Mouse (Mus musculus) kidney, adult 9 months (tissue): Measurements from ENCODE around the gene Clec16a.
A peak's percentile ranks its signal among the peaks of the same experiment; 100 is the strongest.

ENCODE experiments used
- DNase-seq: peaks from one replicate; pipeline ENCODE4 v3.0.0; 2022

Clec16a gene

DNA sequence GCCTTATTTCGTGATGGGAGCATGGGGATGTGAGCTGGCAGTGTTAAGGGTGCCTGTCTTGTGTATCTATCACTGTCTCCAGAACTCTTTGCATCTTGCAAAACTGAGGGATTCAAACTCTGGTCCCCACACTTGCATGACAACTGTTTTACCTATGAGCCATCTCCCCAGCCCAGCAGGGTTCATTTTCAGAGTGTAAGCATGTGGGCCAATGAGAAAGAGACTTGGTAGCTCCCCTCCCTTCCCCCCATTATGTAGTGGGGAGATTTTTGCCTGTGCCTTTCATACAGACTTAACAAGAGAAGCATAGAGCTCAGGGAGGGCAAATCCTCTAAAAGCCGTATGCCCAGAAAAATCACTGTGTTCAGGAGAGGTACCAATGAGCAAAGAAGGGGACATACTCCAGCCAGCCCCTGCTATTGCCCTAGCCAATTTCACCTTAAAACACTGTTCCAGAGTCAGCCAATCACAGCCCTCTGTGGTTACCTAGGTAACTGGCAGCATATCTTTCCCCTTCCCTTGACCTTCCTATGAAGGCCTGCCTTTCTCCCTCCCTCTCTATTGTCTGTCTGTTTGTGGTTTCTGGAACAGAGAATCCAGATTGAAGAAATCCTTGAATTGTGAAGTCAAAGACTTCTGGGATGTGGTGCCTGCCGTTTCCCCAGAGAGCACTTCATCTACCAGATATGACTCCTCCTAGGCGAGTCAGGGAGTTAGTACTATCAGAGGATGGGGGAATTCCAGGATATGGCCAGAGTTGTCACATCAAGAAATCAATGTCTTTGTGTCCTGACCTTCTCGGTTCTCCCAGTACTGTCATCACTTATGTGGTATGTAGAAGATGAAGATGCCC is 55.0 kb downstream of the Clec16a start:
- no peak for DNase-seq

DNA sequence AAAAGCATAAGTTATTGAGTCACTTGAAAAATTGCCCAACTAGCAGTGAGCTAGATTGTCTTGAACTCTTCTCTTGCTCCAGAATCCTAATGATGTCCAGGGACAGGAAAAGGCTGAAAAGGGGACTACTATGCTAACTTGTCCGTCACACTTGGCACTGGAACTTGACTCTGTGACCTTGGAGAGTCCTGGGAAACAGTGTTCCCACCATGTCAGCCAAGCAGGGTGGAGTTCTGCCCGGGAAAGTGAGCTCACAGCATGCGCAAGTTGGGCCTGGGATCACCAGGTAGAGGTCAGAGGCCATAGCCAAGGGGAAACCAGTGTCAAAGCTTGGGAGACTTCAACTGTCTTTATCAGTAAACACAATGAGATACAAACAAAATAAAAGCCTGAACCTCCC is 62.7 kb downstream of the Clec16a start:
- DNase-seq, result no peak

DNA sequence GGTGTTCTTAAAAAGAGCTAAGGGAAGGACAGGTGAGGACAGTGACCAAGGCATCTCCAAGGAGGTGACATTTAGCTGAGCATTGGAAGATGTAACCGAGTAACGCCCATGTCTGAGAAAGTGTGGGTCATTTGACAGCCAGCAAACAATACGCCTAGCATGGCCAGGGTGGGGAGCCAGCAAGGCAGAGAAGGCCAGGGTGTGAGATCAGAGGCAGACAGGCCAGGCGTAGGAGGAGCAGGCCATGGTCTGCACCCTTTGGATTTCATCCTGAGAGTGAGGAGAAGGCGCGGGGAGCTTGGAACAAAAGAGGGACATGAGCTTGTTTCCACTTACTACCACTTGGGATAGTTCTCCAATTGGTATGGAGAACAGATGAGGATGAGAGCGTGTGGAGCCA is 64.8 kb downstream of the Clec16a start:
- DNase-seq, result no peak

DNA sequence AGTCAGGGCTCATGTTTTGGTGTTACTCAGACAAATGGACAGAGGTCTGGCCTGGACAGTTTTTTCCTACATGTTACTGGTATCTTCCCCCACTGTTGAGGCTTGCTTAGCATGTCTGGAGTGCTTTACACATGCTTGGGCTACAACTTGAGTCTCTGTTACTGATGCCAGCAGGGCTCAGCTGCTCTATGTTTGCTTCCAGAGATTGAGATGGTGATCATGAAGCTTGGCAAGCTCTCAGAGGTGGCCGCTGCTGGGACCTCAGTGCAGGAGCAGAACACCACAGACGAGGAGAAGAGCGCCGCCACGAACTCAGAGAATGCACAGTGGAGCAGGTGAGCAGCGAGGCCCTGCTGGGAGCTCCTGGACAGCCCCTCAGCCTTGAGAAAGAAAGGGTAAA is 65.7 kb downstream of the Clec16a start:
- no peak for DNase-seq

DNA sequence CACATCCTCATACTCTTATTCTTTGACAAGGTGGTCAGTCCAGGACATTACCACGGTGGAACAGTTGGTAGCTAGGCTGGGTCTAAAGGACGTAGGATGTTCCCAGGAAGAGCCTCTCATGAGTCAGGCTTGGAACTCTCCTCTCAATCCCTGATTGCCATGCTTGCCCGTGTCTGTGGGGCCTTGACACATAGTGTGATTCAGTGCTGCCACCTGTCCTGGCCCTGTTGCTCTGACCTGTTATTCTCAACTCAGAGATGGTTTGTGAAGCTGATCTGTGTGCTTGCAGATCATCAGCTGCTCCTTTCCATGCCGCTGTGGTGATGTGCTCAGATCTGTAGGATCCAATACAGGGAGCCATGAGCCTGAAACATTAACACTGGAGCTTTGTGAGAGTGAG is 66.2 kb downstream of the Clec16a start:
- no peak for DNase-seq

- peak; percentile 53 for DNase-seq
These were observed 68.9 kb downstream of the Clec16a start for GRCm38 (mm10) chr16:10613996-10614395.

DNA sequence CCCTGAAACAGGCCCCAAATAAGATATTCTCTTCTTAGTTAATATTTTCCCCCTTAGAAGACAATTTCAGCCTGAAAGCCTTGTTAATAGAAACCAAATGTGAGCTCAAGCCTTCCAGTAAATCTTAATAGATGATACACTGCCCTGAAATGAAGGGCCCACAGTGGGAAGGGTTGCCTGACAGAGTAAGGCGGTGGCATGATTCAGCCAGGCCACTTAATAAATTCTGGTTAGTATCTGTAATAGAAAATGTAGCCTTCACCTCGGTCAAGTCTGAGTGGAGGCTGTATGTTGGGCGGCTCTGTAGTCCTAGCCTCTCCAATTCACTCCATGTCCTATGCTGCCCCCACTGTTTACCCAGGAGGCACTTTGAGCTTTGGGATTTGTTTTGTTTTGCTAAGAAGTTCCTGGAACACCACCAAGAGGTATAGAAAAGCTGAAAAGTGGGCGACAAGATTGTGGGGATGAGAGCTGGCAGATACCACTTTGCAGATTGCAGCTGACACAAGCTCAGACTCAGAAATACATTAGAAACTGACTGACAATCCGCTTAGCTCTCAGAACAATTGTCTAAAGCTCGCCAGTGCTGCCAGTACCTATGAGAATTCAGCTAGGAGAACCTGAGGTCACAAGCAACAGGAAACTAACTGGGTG is 75.9 kb downstream of the Clec16a start:
- DNase-seq, result no peak

DNA sequence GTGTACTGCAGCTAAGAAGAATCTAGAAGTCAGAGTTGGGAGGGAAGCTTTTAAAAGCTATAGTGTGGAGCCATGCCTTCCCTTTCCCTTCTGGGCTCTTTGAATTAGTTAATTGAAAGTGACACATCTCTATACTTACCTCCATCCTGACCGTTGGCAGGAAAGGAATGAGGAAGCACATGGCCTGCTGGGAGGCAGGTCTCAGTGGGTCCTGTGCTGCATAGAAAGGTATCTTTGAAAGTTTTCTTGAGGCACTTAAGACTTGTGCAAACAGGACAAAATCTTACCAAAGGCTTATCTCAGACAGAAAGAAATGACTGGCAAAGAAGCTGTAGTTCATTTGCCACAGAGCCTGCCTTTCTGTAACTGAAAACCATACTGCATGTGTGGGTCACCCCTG is 76.6 kb downstream of the Clec16a start:
- no peak for DNase-seq

DNA sequence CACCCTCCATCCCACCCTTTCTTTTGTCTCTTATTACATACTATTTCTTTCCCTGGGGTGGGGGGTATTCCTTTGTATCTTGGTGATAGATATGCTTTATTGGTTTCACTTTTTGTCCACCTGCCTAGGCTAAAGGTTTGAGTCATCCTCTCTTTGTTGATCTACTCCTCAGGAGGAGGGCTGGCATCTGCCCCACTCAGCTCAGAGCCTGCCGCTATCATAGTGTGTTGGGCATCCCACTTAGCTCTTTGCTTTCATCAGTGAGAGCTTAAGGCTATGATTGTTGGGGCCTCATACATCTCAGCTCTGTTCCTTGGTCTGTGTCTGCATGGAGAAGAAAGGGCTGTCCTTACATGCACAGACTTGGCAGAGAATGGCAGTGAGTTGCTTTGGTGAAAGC is 81.0 kb downstream of the Clec16a start:
- DNase-seq, result no peak

- no peak for DNase-seq
These were observed 82.1 kb downstream of the Clec16a start for GRCm38 (mm10) chr16:10627136-10627668.

- no peak for DNase-seq
These were observed 83.0 kb downstream of the Clec16a start for GRCm38 (mm10) chr16:10628030-10628555.

DNA sequence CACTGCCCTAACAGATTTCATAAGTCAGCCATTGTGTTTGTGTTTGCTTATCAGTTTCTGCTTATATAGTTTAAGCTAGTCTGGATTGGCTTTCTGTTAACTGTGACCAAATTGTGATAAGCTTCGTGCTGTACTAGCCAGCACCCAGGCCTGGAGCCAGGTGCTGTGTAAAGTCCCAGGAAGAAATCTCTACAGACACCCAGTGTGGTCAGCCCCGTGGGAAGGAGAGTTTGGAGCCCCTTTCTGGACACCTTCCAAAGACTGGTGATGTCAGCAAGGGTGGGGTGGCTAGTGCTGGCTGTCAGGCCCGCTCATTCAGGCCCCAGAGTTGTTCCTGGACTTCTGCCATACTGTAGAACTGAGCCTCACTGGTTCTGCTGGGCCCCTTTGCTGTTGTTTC is 83.8 kb downstream of the Clec16a start:
- DNase-seq, result no peak

DNA sequence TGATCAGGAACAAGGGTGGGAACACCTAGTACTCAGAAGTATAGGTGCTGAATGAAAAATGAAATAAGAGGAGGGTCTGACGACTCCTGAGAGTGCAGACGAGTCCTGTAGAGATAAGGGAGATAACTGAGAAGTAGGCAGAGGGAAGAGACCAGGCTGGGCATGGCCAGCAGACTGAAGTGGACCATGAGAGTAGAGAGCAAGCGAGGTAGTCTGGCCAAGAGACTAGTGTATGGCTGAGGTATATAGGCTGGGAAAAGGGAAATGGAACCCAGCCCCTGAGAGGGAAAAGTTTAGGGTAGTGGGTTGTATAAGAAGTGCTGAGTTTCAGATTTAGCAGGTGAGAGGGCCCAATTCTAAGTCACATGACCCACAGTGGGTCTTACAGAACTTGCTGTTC is 84.2 kb downstream of the Clec16a start:
- no peak for DNase-seq

GRCm38 (mm10) chr16:10634940-10635339 is 89.8 kb downstream of the Clec16a start:
- no peak for DNase-seq

DNA sequence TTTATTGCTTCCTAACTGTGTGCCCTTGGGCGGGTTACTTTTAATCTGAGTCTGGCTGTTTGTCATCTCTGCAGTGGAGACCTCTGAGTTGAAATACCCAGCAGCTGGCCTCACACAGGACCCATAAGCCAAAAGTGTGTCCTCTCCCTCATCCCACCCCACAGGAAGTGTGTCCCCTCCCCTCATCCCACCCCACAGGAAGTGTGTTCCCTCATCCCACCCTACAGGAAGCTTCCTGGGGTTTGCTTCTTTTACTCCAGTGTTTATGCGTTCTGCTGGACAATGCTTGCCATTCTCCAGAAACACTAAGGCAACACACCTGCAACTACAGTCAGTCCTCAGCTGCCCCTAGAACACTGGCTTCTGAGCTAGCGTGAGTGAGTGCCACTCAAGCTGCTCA is 92.8 kb downstream of the Clec16a start:
- no peak for DNase-seq

DNA sequence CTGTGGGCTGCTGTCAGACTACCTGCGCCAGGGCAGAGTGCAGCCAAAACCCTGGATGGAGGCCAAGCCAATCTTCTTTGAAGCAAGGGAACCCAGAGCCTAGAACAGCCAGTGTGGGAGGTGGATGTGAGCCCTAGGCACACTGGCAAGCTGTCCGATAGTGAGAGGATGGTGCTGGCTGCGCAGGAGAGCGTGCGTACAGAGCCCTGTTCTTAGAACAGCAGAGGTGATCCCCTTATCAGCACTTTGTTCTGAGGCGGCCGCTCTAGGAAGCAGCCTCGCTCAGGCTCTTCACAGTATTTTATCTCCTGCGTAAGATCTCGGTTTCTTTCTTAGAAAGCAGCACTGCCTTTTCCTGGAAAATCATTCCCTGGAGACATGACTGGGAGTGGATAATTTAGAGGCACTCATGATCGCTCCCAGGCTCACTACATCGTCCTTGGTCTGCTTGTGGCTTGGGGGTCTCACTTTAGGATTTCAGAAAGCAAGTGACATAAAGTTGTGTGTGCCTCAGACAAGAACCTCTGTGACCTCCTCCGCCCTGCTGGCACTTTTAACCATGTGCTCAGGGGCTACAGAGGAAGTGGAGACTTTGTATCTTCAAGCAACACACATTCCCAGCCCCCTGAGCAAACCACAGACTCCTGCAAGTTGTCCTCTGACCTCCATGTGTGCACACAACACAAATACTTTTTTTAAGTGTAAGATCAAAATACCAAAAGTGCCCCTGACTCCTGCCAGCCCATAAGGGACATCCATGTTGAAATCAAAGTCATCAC is 94.2 kb downstream of the Clec16a start:
- DNase-seq, result peak; percentile 45

GRCm38 (mm10) chr16:10640041-10640440 is 94.9 kb downstream of the Clec16a start:
- DNase-seq, result peak; percentile 81

- DNase-seq, result no peak
These were observed 96.0 kb downstream of the Clec16a start for GRCm38 (mm10) chr16:10641146-10641545.

DNA sequence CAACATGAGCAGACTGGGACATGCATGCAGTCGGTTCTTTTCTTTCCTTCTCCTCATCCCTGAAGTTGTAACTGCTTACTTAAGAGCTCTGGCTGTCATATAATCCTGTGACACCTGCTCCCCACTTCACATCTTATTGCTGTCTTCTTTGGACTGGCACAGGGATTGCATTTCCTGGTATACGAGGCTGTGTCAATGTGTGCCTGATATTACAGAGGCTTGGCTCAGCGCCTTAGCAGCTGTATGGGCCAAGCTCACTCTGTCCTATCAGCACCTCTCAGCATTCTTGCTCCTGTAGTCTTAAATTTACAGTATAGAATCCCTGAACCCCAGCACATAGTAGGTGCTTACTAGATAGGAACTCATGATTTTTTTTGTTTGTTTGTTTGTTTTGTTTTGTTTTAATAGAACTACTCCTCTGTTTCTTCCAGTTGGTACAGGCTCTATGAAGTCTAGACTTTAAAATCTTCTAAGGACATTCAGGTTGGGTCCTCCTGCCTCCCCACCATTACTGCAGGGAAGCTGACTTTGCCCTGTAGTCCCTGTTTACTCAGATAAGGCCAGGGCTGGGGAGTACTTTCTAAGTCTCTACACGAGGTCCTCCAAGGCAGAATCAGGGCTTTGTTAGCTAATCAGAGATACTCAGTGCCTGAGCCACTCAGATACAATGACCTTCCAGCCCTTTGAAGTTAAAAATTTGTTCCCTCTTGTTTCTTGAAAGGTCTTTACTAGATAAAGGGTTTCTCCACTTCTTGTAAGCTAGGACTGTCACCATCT is 97.9 kb downstream of the Clec16a start:
- DNase-seq, result no peak

- DNase-seq, result peak; percentile 20
These were observed 99.1 kb downstream of the Clec16a start for GRCm38 (mm10) chr16:10644238-10644637.

DNA sequence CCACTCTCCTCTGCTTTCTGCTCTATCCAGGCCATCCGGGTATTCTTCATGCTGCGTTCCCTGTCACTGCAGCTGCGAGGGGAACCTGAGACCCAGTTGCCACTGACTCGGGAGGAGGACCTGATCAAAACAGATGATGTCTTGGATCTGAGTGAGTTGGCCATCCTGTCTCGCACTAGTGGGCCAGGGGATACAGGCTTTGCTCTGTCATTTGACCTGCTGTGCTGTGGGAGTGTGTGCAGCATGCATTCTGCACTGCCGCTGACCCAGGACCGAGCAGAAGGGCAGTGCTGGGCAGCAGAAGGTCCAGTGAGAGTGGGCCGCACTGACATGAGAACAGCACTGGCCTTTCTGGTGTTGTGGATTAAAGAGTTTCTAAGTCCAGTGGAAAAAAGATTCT is 99.6 kb downstream of the Clec16a start:
- no peak for DNase-seq

- no peak for DNase-seq
These were observed 106.7 kb downstream of the Clec16a start for GRCm38 (mm10) chr16:10651804-10652203.
